Mouse (Mus musculus): ENCODE measurements around the gene Sorbs2. TPM values are rescaled to one million over a fixed set of nuclear protein-coding genes. Genes with fewer than 3 reads are reported as not detected.

Sorbs2 gene
- polyA plus RNA-seq, 2 experiments, result 3.7 to 6.2 TPM

- H3K27me3 ChIP-seq (ENCODE audit: control insufficient read depth, insufficient read depth, low read length), result no peaks in the 10 kb centered on the region
- no peak for TF ChIP-seq CTCF (IDR thresholded peaks at IDR 0.05; ENCODE audit: low read depth)
- TF ChIP-seq EP300 (IDR thresholded peaks at IDR 0.05; ENCODE audit: low read depth), result no peak
- no peak overlapping the region for H3K4me2 ChIP-seq (ENCODE audit: low read depth)
- H3K9me3 ChIP-seq (ENCODE audit: control insufficient read depth, low read length), result no peaks in the 10 kb centered on the region
- no peak for DNase-seq (ENCODE audit: low read depth in 3 of 3, low spot score in 3 of 3)
- WGBS (ENCODE audit: insufficient replicate concordance), result 61% methylated on average over 10 of the region's 10 CpGs
- no peak for ATAC-seq (ENCODE audit: insufficient read depth)
- no peak overlapping the region for H3K27ac ChIP-seq
- H3K4me1 ChIP-seq (replicated peaks; ENCODE audit: control insufficient read depth in 2 of 2, insufficient read depth in 2 of 2, low read length in 1 of 2), result no peaks in the 10 kb centered on the region
- H3K4me3 ChIP-seq (ENCODE audit: insufficient read depth in 1 of 2, low read depth in 2 of 2, low read length in 2 of 2), result no peak overlapping the region
- no peaks in the 10 kb centered on the region for H3K36me3 ChIP-seq (replicated peaks; ENCODE audit: control insufficient read depth, insufficient read depth, low read depth)
- no peak overlapping the region for H3K9ac ChIP-seq (replicated peaks)
These were observed 169.7 kb downstream of the Sorbs2 start for GRCm38 (mm10) chr8:45677114-45677853.

- no peak for ATAC-seq (ENCODE audit: insufficient read depth)
- Histone ChIP-seq H3K36me3 (replicated peaks; ENCODE audit: control insufficient read depth, insufficient read depth, low read depth) (no peaks in the 10 kb centered on the region), H3K4me3 (ENCODE audit: insufficient read depth in 1 of 2, low read depth in 2 of 2, low read length in 2 of 2) (no peak overlapping the region), H3K27ac (no peak overlapping the region), H3K4me2 (ENCODE audit: low read depth) (no peak overlapping the region), H3K27me3 (ENCODE audit: control insufficient read depth, insufficient read depth, low read length) (no peaks in the 10 kb centered on the region), H3K9ac (replicated peaks) (no peak overlapping the region), H3K4me1 (replicated peaks; ENCODE audit: control insufficient read depth in 2 of 2, insufficient read depth in 2 of 2, low read length in 1 of 2) (no peaks in the 10 kb centered on the region), H3K9me3 (ENCODE audit: control insufficient read depth, low read length) (no peaks in the 10 kb centered on the region)
- TF ChIP-seq CTCF (IDR thresholded peaks at IDR 0.05; ENCODE audit: low read depth) (no peak), EP300 (IDR thresholded peaks at IDR 0.05; ENCODE audit: low read depth) (no peak)
- WGBS (ENCODE audit: insufficient replicate concordance), result 70% methylated on average over 3 of the region's 3 CpGs
- no peak for DNase-seq (ENCODE audit: low read depth in 3 of 3, low spot score in 3 of 3)
These were observed 170.3 kb downstream of the Sorbs2 start for GRCm38 (mm10) chr8:45677854-45678241.

GRCm38 (mm10) chr8:45681171-45681570, 173.6 kb downstream of the Sorbs2 start:
- no peak overlapping the region for H3K4me2 ChIP-seq (ENCODE audit: low read depth)
- WGBS (ENCODE audit: insufficient replicate concordance), result 60% methylated on average over 3 of the region's 3 CpGs
- no peak for DNase-seq (ENCODE audit: low read depth in 3 of 3, low spot score in 3 of 3)

GRCm38 (mm10) chr8:45682845-45683383, 175.3 kb downstream of the Sorbs2 start:
- no peak for DNase-seq (ENCODE audit: low read depth in 3 of 3, low spot score in 3 of 3)
- Histone ChIP-seq H3K36me3 (replicated peaks; ENCODE audit: control insufficient read depth, insufficient read depth, low read depth) (no peaks in the 10 kb centered on the region), H3K27ac (no peak overlapping the region), H3K9ac (replicated peaks) (no peak overlapping the region), H3K4me1 (replicated peaks; ENCODE audit: control insufficient read depth in 2 of 2, insufficient read depth in 2 of 2, low read length in 1 of 2) (no peaks in the 10 kb centered on the region), H3K4me2 (ENCODE audit: low read depth) (no peak overlapping the region), H3K27me3 (ENCODE audit: control insufficient read depth, insufficient read depth, low read length) (no peaks in the 10 kb centered on the region), H3K9me3 (ENCODE audit: control insufficient read depth, low read length) (no peaks in the 10 kb centered on the region), H3K4me3 (ENCODE audit: insufficient read depth in 1 of 2, low read depth in 2 of 2, low read length in 2 of 2) (no peak overlapping the region)
- 77% methylated on average over 8 of the region's 8 CpGs for WGBS (ENCODE audit: insufficient replicate concordance)
- ATAC-seq (ENCODE audit: insufficient read depth), result no peak
- TF ChIP-seq CTCF (IDR thresholded peaks at IDR 0.05; ENCODE audit: low read depth), result no peak
- no peak for TF ChIP-seq EP300 (IDR thresholded peaks at IDR 0.05; ENCODE audit: low read depth)

More at GRCm38 (mm10) chr8:45681171-45681570, 173.6 kb downstream of the Sorbs2 start:
- H3K9ac ChIP-seq (replicated peaks), result no peak overlapping the region
- no peak overlapping the region for H3K27ac ChIP-seq
- no peaks in the 10 kb centered on the region for H3K4me1 ChIP-seq (replicated peaks; ENCODE audit: control insufficient read depth in 2 of 2, insufficient read depth in 2 of 2, low read length in 1 of 2)
- no peak overlapping the region for H3K4me3 ChIP-seq (ENCODE audit: insufficient read depth in 1 of 2, low read depth in 2 of 2, low read length in 2 of 2)
- no peak for TF ChIP-seq EP300 (IDR thresholded peaks at IDR 0.05; ENCODE audit: low read depth)
- no peak for TF ChIP-seq CTCF (IDR thresholded peaks at IDR 0.05; ENCODE audit: low read depth)
- no peaks in the 10 kb centered on the region for H3K27me3 ChIP-seq (ENCODE audit: control insufficient read depth, insufficient read depth, low read length)
- no peaks in the 10 kb centered on the region for H3K9me3 ChIP-seq (ENCODE audit: control insufficient read depth, low read length)
- no peaks in the 10 kb centered on the region for H3K36me3 ChIP-seq (replicated peaks; ENCODE audit: control insufficient read depth, insufficient read depth, low read depth)
- ATAC-seq (ENCODE audit: insufficient read depth), result no peak

GRCm38 (mm10) chr8:45687942-45688695, 180.5 kb downstream of the Sorbs2 start:
- Histone ChIP-seq H3K9ac (replicated peaks) (no peak overlapping the region), H3K4me3 (ENCODE audit: insufficient read depth in 1 of 2, low read depth in 2 of 2, low read length in 2 of 2) (no peak overlapping the region), H3K9me3 (ENCODE audit: control insufficient read depth, low read length) (no peaks in the 10 kb centered on the region), H3K4me2 (ENCODE audit: low read depth) (no peak overlapping the region), H3K27ac (no peak overlapping the region), H3K27me3 (ENCODE audit: control insufficient read depth, insufficient read depth, low read length) (no peaks in the 10 kb centered on the region), H3K36me3 (replicated peaks; ENCODE audit: control insufficient read depth, insufficient read depth, low read depth) (no peaks in the 10 kb centered on the region), H3K4me1 (replicated peaks; ENCODE audit: control insufficient read depth in 2 of 2, insufficient read depth in 2 of 2, low read length in 1 of 2) (no peaks in the 10 kb centered on the region)
- DNase-seq (ENCODE audit: low read depth in 3 of 3, low spot score in 3 of 3), result no peak
- WGBS (ENCODE audit: insufficient replicate concordance), result 60% methylated on average over 12 of the region's 12 CpGs
- ATAC-seq (ENCODE audit: insufficient read depth), result no peak
- TF ChIP-seq EP300 (IDR thresholded peaks at IDR 0.05; ENCODE audit: low read depth), result no peak
- no peak for TF ChIP-seq CTCF (IDR thresholded peaks at IDR 0.05; ENCODE audit: low read depth)
